Mouse (Mus musculus) olfactory bulb, adult 2 months (tissue): ENCODE measurements around the gene Adgrf1. TPM values are rescaled to one million over a fixed set of nuclear protein-coding genes. Genes with fewer than 3 reads are reported as not detected.

Experiments
- H3K27ac ChIP-seq: fragments of 200-500 bp; 2 replicates; pipeline ENCODE4 v1.5.1; 2012; ENCODE audit warnings: low read depth, low read length; ENCODE audit not compliant: insufficient read depth
- H3K4me1 ChIP-seq: fragments of 200-500 bp; 2 replicates; pipeline ENCODE4 v1.6.1; 2012; ENCODE audit warnings: low read length; ENCODE audit not compliant: control insufficient read depth, insufficient read depth
- H3K4me3 ChIP-seq: fragments of 200-500 bp; 2 replicates; pipeline ENCODE4 v1.5.1; 2012; ENCODE audit warnings: mild to moderate bottlenecking, low read depth, low read length, moderate library complexity; ENCODE audit not compliant: insufficient read depth
- CTCF ChIP-seq: fragments of 200-500 bp; IDR thresholded peaks from 2 replicates; pipeline ENCODE4 v1.5.1; 2012; ENCODE audit warnings: low read depth, mild to moderate bottlenecking, low read length, moderate library complexity; ENCODE audit not compliant: insufficient read depth
- POLR2A ChIP-seq: fragments of 200-500 bp; IDR thresholded peaks from 2 replicates; pipeline ENCODE4 v1.6.1; 2012; ENCODE audit warnings: mild to moderate bottlenecking, low read depth, low read length, moderate library complexity; ENCODE audit not compliant: insufficient read depth
- WGBS: fragments of 180-500 bp; shearing (Covaris S2); methylation state at CpG from one replicate; pipeline ENCODE4 v1.1.7; 2018; 5-methylcytosine and 5-hydroxymethylcytosine counted together
- polyA plus RNA-seq: library from polyadenylated mRNA; stranded (reverse); fragments of >200 nt; gene quantifications from 2 replicates; pipeline ENCODE4 v1.2.4, GENCODE M21; 2012; ENCODE audit warnings: low replicate concordance; ENCODE audit not compliant: missing spikeins, insufficient read depth, insufficient read length

The Adgrf1 gene
- polyA plus RNA-seq, 1 experiment: not detected

GRCm38 (mm10) chr17:43265178-43265837, 4.8 kb upstream of the Adgrf1 start:
- TF ChIP-seq POLR2A (no peak), CTCF (peak; percentile 89)
- Histone ChIP-seq H3K27ac (no peak overlapping the region), H3K4me3 (no peak overlapping the region), H3K4me1 (peaks cover 2% of the 10 kb centered on the region)
- 17% methylated on average over 26 of the region's 26 CpGs for WGBS

DNA sequence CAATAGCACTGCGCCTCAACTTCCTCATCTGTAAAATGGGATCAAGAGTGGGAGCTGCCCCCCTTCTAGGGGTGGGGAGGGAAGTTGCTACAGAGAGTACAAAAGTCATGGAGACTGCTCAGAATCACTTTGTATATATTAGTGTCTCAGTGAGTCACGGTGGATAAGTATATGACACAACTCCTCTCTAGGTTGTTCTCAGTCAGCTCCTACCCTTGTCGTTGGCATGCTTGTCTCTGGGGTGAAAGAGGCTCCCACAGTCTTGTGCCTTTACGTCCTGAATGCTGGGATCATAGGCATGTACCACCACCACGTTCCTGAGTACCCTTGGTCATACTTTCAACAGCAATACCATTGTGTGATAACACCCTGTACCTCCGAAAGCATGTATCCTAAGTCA, 4.2 kb upstream of the Adgrf1 start:
- no peak overlapping the region for H3K27ac ChIP-seq
- TF ChIP-seq POLR2A: no peak
- TF ChIP-seq CTCF: no peak
- no peak overlapping the region for H3K4me3 ChIP-seq
- peaks cover 2% of the 10 kb centered on the region for H3K4me1 ChIP-seq
- WGBS: 94% methylated on average over 6 of the region's 6 CpGs

DNA sequence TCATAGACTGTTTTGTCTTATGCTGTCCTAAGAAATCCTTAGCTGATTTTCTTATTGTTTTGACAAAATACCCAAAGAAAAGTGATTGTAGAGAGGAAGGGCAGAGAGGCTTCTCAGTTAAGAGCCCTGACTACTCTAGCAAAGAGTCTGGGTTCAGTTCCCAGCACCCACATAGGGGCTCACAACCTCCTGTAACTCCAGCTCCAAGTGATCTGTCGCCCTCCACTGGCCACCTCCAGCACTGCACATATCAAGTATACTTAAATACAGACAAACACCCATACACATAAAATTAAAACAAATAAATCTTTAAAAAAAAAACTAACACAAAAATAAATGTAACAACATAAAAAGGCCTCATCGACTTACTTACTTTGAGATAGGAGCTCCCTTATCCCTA, 3.5 kb upstream of the Adgrf1 start:
- Histone ChIP-seq H3K4me1 (peaks cover 2% of the 10 kb centered on the region), H3K27ac (no peak overlapping the region), H3K4me3 (no peak overlapping the region)
- TF ChIP-seq CTCF (no peak), POLR2A (no peak)
- WGBS: 86% methylated on average over 2 of the region's 2 CpGs

- WGBS: 95% methylated on average over 9 of the region's 9 CpGs
- Histone ChIP-seq H3K4me1 (peaks cover 2% of the 10 kb centered on the region), H3K27ac (no peak overlapping the region), H3K4me3 (no peak overlapping the region)
- 0 out of 2 replicates have a peak, but pooled peaks have one; percentile 22 for TF ChIP-seq CTCF
- TF ChIP-seq POLR2A: no peak
These were observed 2.9 kb upstream of the Adgrf1 start for GRCm38 (mm10) chr17:43267046-43267749.

DNA sequence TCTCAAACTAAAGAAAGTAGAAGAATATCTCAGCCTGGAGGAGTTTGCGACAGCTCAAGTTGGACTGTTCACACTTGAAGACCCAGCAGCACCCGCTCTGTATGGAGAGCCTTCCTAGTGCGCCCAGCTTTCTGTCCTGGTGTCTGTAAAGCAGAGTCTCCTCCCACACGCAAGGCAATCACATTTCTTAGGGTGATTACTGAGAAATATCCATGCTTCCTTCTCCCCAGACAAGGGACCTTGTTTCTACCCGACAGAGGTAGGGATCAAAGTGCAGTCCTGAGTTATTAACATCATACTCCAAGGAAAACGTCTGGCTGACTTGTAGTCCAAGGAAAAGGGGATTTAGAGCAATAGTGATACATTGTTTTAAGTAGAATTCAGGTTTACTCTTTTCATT, 6.1 kb downstream of the Adgrf1 start:
- WGBS: 94% methylated on average over 6 of the region's 6 CpGs
- TF ChIP-seq CTCF (no peak), POLR2A (no peak)
- Histone ChIP-seq H3K27ac (no peak overlapping the region), H3K4me1 (no peaks in the 10 kb centered on the region), H3K4me3 (no peak overlapping the region)

GRCm38 (mm10) chr17:43277223-43277622, 7.1 kb downstream of the Adgrf1 start:
- TF ChIP-seq POLR2A (no peak), CTCF (no peak)
- Histone ChIP-seq H3K4me1 (no peaks in the 10 kb centered on the region), H3K27ac (no peak overlapping the region), H3K4me3 (no peak overlapping the region)
- 18% methylated on average over 4 of the region's 4 CpGs for WGBS

DNA sequence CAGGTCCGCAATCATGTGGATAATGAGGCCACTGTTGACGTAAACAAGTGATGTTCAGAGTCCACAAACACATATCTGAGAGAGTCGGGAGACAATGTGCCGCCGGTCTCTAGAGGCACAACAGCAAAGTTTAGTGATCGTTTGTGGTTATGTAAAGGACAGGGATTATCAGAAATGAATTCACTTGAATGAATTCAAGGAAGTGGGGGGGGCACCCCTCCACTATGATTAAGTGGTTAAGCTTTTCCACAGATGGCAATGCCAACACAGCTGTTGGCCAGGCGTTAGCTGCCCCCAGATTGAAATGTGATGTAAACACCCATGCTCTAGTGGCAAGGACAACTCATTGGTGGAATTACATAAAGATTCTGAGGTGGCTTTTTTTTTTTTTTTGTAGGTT, 9.5 kb downstream of the Adgrf1 start:
- Histone ChIP-seq H3K27ac (no peak overlapping the region), H3K4me3 (no peak overlapping the region), H3K4me1 (no peaks in the 10 kb centered on the region)
- WGBS: 58% methylated on average over 7 of the region's 7 CpGs
- TF ChIP-seq POLR2A (no peak), CTCF (no peak)

GRCm38 (mm10) chr17:43282353-43282752, 12.2 kb downstream of the Adgrf1 start:
- 89% methylated on average over 4 of the region's 4 CpGs for WGBS
- no peak for TF ChIP-seq CTCF
- TF ChIP-seq POLR2A: no peak
- Histone ChIP-seq H3K27ac (no peak overlapping the region), H3K4me1 (no peaks in the 10 kb centered on the region), H3K4me3 (no peak overlapping the region)

DNA sequence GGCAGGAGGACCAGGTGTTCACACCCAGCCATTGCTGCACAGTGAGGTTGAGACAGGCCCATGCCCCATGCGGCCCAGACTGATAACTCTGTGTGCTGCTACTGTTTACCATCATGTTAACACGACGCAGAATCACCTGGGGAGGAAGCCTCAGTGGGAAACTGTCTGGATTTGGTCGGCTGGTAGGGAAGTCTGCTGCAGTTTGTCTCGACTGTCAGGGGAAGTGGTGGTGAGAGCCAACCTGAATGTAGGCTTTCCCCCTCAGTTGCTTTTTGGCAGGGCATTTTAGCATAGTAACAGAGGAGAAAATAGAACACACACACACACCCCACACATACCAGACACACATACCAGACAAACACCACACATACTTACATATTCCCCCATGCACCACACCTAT, 12.7 kb downstream of the Adgrf1 start:
- 77% methylated on average over 5 of the region's 5 CpGs for WGBS

DNA sequence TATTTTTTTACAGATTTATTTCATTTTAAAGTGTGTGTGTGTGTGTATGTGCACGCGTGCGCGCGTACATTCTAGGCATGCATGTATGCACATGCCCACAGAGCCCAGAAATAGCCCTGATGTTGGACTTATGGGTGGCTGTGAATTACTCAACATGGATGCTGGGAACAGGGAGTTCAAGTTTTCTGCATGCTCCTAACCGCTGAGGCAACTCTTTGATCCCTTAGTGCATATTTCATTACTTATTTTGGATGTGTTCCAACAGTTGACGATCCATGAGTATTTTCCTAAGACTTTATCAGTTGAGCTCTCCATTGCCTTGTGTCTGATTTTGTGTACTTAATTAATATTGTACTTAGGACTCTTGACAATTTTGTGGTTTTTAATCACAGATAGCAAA, 29.4 kb downstream of the Adgrf1 start:
- no peak overlapping the region for H3K4me3 ChIP-seq
- 88% methylated on average over 7 of the region's 7 CpGs for WGBS
- TF ChIP-seq POLR2A (no peak), CTCF (no peak)

More for the DNA sequence above, 12.7 kb downstream of the Adgrf1 start:
- Histone ChIP-seq H3K27ac (no peak overlapping the region), H3K4me1 (no peaks in the 10 kb centered on the region), H3K4me3 (no peak overlapping the region)
- TF ChIP-seq CTCF (no peak), POLR2A (no peak)

More for the DNA sequence above, 29.4 kb downstream of the Adgrf1 start:
- H3K27ac ChIP-seq: no peak overlapping the region
- H3K4me1 ChIP-seq: no peaks in the 10 kb centered on the region
